Mouse (Mus musculus): ENCODE results near the gene Trhr2.

DNA sequence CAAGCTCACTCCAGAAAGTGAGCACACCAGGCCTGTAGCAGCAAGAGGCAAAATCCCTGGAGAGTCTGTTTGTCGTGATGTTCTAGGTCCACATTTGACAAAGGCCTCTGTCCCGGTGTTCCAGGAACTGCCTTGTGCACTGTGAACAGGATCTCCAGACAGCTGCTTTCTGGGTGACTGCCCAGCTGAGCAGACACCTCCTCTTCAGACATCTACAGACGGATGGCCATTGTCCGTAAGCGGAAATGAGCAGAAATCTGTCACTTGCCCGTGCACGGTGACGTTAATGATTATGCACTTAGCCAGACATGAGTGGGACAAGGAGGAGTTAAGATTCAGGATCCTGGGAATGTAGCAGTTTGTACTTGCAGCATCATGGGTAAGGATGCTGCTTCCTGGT, 6.4 kb downstream of the Trhr2 start:
- no peak for TF ChIP-seq CTCF (IDR thresholded peaks at IDR 0.05; ENCODE audit: borderline replicate concordance, control insufficient read depth, extremely low read depth, insufficient read depth, low read length, poor library complexity)
- no peak for TF ChIP-seq POLR2A (IDR thresholded peaks at IDR 0.05; ENCODE audit: control insufficient read depth, extremely low read depth, insufficient read depth, low read length, poor library complexity)

Data from thymus, adult 2 months (tissue).